In genomic region chr2:116201248-116202223, GRCm38 (mm10) we compare ENCODE assay signal across 16 mouse cellular contexts.
DNase-seq lines count a peak whose midpoint lies in the region; ATAC-seq and TF ChIP-seq lines count a peak whose summit lies in the region.
"Had no signal": no experiment of that assay in that cellular context is flagged by ENCODE, and none has a peak within 500 bp of the region (broad histone marks: within the 10 kb centered on the region; RNA-seq: fewer than 3 reads in every experiment).

No protein-coding gene starts in this region.

- WGBS in forebrain, embryonic 11.5 days = 85% methylated on average over 14 of the region's 14 CpGs
- WGBS in forebrain, embryonic 10.5 days = 88% methylated on average over 14 of the region's 14 CpGs
- WGBS in forebrain, embryonic 14.5 days = 69% methylated on average over 14 of the region's 14 CpGs
- 53% methylated on average over 14 of the region's 14 CpGs for whole genome bisulfite sequencing in hindbrain, postnatal 0 days
- 34% methylated on average over 14 of the region's 14 CpGs for WGBS in neural tube, embryonic 13.5 days

- 0 out of 2 replicates have a peak, but pooled peaks have one; percentile 21 for ATAC-seq in forebrain, embryonic 11.5 days (replicated peaks; ENCODE audit: low FRiP score)
- peak; percentile 76 for ATAC-seq in forebrain, embryonic 14.5 days
- no peak for ATAC-seq in hindbrain, postnatal 0 days
- peak; percentile 74 for ATAC-seq in neural tube, embryonic 13.5 days (ENCODE audit: low read depth)

- DNase-seq in forebrain, embryonic 11.5 days (ENCODE audit: low spot score) = no peak
- no peak for DNase-seq in forebrain, embryonic 10.5 days (ENCODE audit: extremely low spot score, low spot score)
- peak; percentile 68 for DNase-seq in forebrain, embryonic 14.5 days (ENCODE audit: low spot score)
- DNase-seq in hindbrain, postnatal 0 days (ENCODE audit: low spot score) = peak; percentile 39
- DNase-seq in urinary bladder, postnatal 10 days (ENCODE audit: low spot score) = no peak
- no peak for DNase-seq in urinary bladder, postnatal 14 days (ENCODE audit: low spot score)
- no peak for DNase-seq in spleen, adult 18-20 months
- DNase-seq: cerebellum, adult 11-12 months; gastrocnemius, adult 2 months; heart, adult 2 months; liver; lung, embryonic 14.5 days; thymus, postnatal 14 days had no signal

- no peak overlapping the region for H3K4me2 ChIP-seq in forebrain, embryonic 11.5 days (ENCODE audit: low read depth, low read length, severe bottlenecking)
- peak overlapping the region; percentile 17; the same call in 1 of the 2 replicates for H3K4me2 ChIP-seq in forebrain, embryonic 14.5 days (ENCODE audit: low read length)
- H3K4me2 ChIP-seq in hindbrain, postnatal 0 days (ENCODE audit: low read depth, low read length) = peak overlapping the region; percentile 31
- peak overlapping the region; percentile 39 for H3K4me2 ChIP-seq in neural tube, embryonic 13.5 days
- H3K4me2 ChIP-seq: embryonic facial prominence, embryonic 13.5 days; lung, embryonic 14.5 days; stomach, embryonic 15.5 days had no signal

- no peak overlapping the region for H3K4me3 ChIP-seq in forebrain, embryonic 11.5 days (ENCODE audit: low read depth, low read length)
- no peak overlapping the region for H3K4me3 ChIP-seq in forebrain, embryonic 10.5 days
- H3K4me3 ChIP-seq in forebrain, embryonic 14.5 days (ENCODE audit: low read depth, low read length) = no peak overlapping the region
- H3K4me3 ChIP-seq in hindbrain, postnatal 0 days (ENCODE audit: low read length) = no peak overlapping the region
- H3K4me3 ChIP-seq in neural tube, embryonic 13.5 days = no peak overlapping the region
- H3K4me3 ChIP-seq: embryonic facial prominence, embryonic 13.5 days; gastrocnemius, adult 2 months; heart, adult 2 months; stomach, embryonic 15.5 days had no signal

- no peaks in the 10 kb centered on the region for H3K9me3 ChIP-seq in forebrain, embryonic 11.5 days (ENCODE audit: control insufficient read depth, low read length)
- H3K9me3 ChIP-seq in forebrain, embryonic 10.5 days = no peaks in the 10 kb centered on the region
- no peaks in the 10 kb centered on the region for H3K9me3 ChIP-seq in forebrain, embryonic 14.5 days (replicated peaks; ENCODE audit: control insufficient read depth, low read length)
- no peaks in the 10 kb centered on the region for H3K9me3 ChIP-seq in hindbrain, postnatal 0 days (ENCODE audit: low read length)
- H3K9me3 ChIP-seq in neural tube, embryonic 13.5 days = no peaks in the 10 kb centered on the region
- H3K9me3 ChIP-seq: embryonic facial prominence, embryonic 13.5 days; stomach, embryonic 15.5 days had no signal

- no peak overlapping the region for H3K9ac ChIP-seq in forebrain, embryonic 11.5 days (ENCODE audit: low read length)
- H3K9ac ChIP-seq in forebrain, embryonic 14.5 days (ENCODE audit: low read length) = no peak overlapping the region
- H3K9ac ChIP-seq in hindbrain, postnatal 0 days (replicated peaks; ENCODE audit: low read length) = no peak overlapping the region
- no peak overlapping the region for H3K9ac ChIP-seq in neural tube, embryonic 13.5 days
- H3K9ac ChIP-seq: embryonic facial prominence, embryonic 13.5 days; lung, embryonic 14.5 days; stomach, embryonic 15.5 days had no signal

- no peaks in the 10 kb centered on the region for H3K36me3 ChIP-seq in forebrain, embryonic 11.5 days (ENCODE audit: control insufficient read depth, insufficient read depth, low read length)
- no peaks in the 10 kb centered on the region for H3K36me3 ChIP-seq in forebrain, embryonic 10.5 days (replicated peaks)
- no peaks in the 10 kb centered on the region for H3K36me3 ChIP-seq in forebrain, embryonic 14.5 days (ENCODE audit: control insufficient read depth, insufficient read depth, low read length)
- no peaks in the 10 kb centered on the region for H3K36me3 ChIP-seq in hindbrain, postnatal 0 days (ENCODE audit: insufficient read depth, low read length)
- no peaks in the 10 kb centered on the region for H3K36me3 ChIP-seq in neural tube, embryonic 13.5 days
- H3K36me3 ChIP-seq: embryonic facial prominence, embryonic 13.5 days; stomach, embryonic 15.5 days had no signal

- H3K4me1 ChIP-seq in forebrain, embryonic 11.5 days (replicated peaks; ENCODE audit: control insufficient read depth, insufficient read depth, low read length) = no peaks in the 10 kb centered on the region
- H3K4me1 ChIP-seq in forebrain, embryonic 10.5 days = no peaks in the 10 kb centered on the region
- 0 out of 2 replicates have a peak, but pooled peaks cover 3% of the 10 kb centered on the region for H3K4me1 ChIP-seq in forebrain, embryonic 14.5 days (ENCODE audit: control insufficient read depth, insufficient read depth, low read length)
- H3K4me1 ChIP-seq in hindbrain, postnatal 0 days (ENCODE audit: insufficient read depth, low read length) = no peaks in the 10 kb centered on the region
- peaks cover 21% of the 10 kb centered on the region for H3K4me1 ChIP-seq in neural tube, embryonic 13.5 days (replicated peaks)
- H3K4me1 ChIP-seq: embryonic facial prominence, embryonic 13.5 days; stomach, embryonic 15.5 days had no signal

- no peaks in the 10 kb centered on the region for H3K27me3 ChIP-seq in forebrain, embryonic 11.5 days (ENCODE audit: control insufficient read depth, insufficient read depth, low read length)
- H3K27me3 ChIP-seq in forebrain, embryonic 10.5 days (ENCODE audit: poor library complexity, severe bottlenecking) = no peaks in the 10 kb centered on the region
- H3K27me3 ChIP-seq in forebrain, embryonic 14.5 days (replicated peaks; ENCODE audit: control insufficient read depth, insufficient read depth, low read length) = no peaks in the 10 kb centered on the region
- no peaks in the 10 kb centered on the region for H3K27me3 ChIP-seq in hindbrain, postnatal 0 days (ENCODE audit: insufficient read depth, low read length)
- H3K27me3 ChIP-seq in neural tube, embryonic 13.5 days = no peaks in the 10 kb centered on the region
- H3K27me3 ChIP-seq: embryonic facial prominence, embryonic 13.5 days; stomach, embryonic 15.5 days had no signal

- H3K27ac ChIP-seq in forebrain, embryonic 11.5 days (ENCODE audit: low read depth, low read length) = no peak overlapping the region
- H3K27ac ChIP-seq in forebrain, embryonic 10.5 days = no peak overlapping the region
- H3K27ac ChIP-seq in forebrain, embryonic 14.5 days (ENCODE audit: low read depth, low read length) = no peak overlapping the region
- no peak overlapping the region for H3K27ac ChIP-seq in hindbrain, postnatal 0 days
- 0 out of 2 replicates have a peak overlapping the region, but pooled peaks have one; percentile 6 for H3K27ac ChIP-seq in neural tube, embryonic 13.5 days (replicated peaks)
- H3K27ac ChIP-seq: embryonic facial prominence, embryonic 13.5 days; gastrocnemius, adult 2 months; heart, adult 2 months; stomach, embryonic 15.5 days had no signal

- no peak for TF ChIP-seq CTCF in hindbrain, postnatal 0 days (IDR thresholded peaks at IDR 0.05; ENCODE audit: low read depth)

Comparison
In these comparisons a context has a peak if more than half of its experiments do, and no peak if none do; other contexts are left out.
1. DNase-seq: peak in forebrain, embryonic 14.5 days (single experiment) and hindbrain, postnatal 0 days (single experiment); none in forebrain, embryonic 11.5 days (single experiment), forebrain, embryonic 10.5 days (single experiment), urinary bladder, postnatal 10 days (single experiment), urinary bladder, postnatal 14 days (single experiment) and spleen, adult 18-20 months (0 of 2).